Mouse (Mus musculus) kidney, adult 10 weeks (tissue): ENCODE data around the gene Ganab. TPM values are rescaled to one million over a fixed set of nuclear protein-coding genes. Genes with fewer than 3 reads are reported as not detected.

ENCODE experiments used
- polyA plus RNA-seq: library from polyadenylated mRNA; stranded (reverse); fragments of 350-450 nt; fragmentation: Illumina TruSeq; extraction: RNeasy Lipid Tissue Mini Kit (QIAGEN cat#74804); gene quantifications from one replicate; pipeline ENCODE4 v1.2.3, GENCODE M21; 2014; ENCODE audit warnings: low read depth, low replicate concordance

Gene Ganab
- 80.0 TPM for polyA plus RNA-seq

DNA sequence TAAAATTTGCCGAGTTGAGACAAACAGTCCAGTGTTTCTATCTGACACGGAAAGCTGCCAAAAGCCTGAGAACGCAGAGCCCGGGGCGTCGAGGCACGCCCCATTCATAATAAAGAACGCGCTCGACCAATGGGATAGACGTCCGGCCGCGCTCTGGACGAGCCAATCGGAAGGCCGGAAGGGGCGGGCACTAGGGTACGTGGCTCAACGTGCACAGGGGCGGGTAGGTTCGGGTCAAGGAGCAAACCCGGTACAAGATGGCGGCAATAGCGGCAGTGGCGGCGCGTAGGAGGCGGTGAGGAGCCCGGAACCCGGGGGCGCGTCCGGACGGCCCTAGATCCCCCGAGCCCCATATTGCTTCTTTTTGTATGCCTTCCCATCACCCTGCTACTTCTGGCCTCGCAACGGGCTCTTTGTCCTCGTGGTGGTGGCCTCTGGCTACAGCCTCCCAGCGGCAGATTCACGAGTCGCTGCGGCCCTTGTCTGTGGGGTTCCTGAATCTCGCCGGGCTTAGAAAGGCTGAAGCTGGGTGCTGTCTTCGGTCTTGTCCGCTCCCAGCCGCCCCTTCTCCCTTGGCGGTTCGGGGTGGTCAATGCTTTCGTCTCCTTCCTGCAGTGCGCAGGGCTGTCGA lies at the start of gene Ganab:
Ganab (plus strand) TSS at position 207 of the 631 bp plus-strand sequence.

GRCm38 (mm10) chr19:8850402-8850901 lies 47.4 kb upstream of the Ganab start, which contains the start of gene Lrrn4cl:
Lrrn4cl (plus strand) TSS chr19:8850768.

GRCm38 (mm10) chr19:8871267-8872186 lies 26.3 kb upstream of the Ganab start, which contains the start of gene Ubxn1:
Ubxn1 (plus strand) TSS chr19:8871496.

GRCm38 (mm10) chr19:8880311-8881033 lies 17.4 kb upstream of the Ganab start, which contains the start of gene Uqcc3:
Uqcc3 (minus strand) TSS chr19:8880923.

GRCm38 (mm10) chr19:8883616-8884015 lies 14.3 kb upstream of the Ganab start, which contains the start of the genes Lbhd1 and Gm49403:
Lbhd1 (plus strand) TSS chr19:8883732.
Gm49403 (plus strand) TSS chr19:8883930.

DNA sequence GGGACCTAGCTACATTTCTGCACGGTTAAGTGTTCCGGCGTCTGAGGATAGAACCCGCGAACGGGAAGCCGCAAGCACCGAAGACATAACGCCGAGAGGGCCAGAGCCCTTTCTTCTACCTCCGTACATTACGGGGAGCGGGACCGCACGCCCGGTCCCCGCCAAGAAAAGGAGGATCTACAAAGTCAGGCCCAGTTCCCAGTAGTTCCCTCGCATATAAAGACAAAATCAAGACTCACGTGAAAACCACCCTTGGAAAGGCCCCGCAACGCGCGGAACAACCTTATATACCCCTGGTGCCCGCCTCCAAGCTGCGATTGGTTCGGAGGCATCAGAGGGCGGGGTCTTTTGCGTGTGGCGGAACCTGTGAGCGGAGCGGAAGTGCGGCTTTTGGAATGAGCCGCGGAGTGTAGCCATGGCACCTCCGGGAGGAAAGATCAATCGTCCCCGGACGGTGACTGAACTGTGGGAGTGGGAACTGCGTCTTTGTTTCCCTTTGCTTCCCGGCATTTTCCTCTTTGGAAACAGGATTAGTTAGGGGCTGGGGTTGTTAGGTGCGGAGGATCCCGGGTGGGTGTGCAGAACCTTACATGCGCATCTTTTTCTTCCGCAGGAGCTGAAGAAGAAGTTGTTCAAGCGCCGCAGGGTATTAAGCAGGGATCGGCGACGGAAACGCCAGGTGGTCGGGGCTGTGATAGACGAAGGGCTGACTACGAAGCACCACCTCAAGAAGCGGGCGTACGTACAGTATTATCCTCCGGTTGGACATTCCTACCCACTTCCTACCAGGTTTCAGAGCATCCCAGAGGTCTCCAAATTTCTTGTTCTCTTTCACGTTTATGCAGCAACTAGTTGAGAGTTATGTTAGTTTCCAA lies 9.1 kb upstream of the Ganab start, which contains the start of the genes 1810009A15Rik and Gm49416:
1810009A15Rik (plus strand) TSS at position 343 of the 875 bp plus-strand sequence.
Gm49416 (plus strand) TSS at position 416 of the 875 bp plus-strand sequence.

GRCm38 (mm10) chr19:8892829-8893766 lies 4.8 kb upstream of the Ganab start, which contains the start of gene Ints5:
Ints5 (plus strand) TSS chr19:8893005.

GRCm38 (mm10) chr19:8920073-8920736 lies 22.3 kb downstream of the Ganab start, which contains the start of gene B3gat3:
B3gat3 (plus strand) TSS chr19:8920374.

GRCm38 (mm10) chr19:8929224-8930088 lies 31.6 kb downstream of the Ganab start, which contains the start of the genes Rom1 and Eml3:
Rom1 (minus strand) TSS chr19:8929356.
Eml3 (plus strand) TSS chr19:8929552.

GRCm38 (mm10) chr19:8941515-8942217 lies 43.8 kb downstream of the Ganab start, which contains the start of gene Mta2:
Mta2 (plus strand) TSS chr19:8941875.

DNA sequence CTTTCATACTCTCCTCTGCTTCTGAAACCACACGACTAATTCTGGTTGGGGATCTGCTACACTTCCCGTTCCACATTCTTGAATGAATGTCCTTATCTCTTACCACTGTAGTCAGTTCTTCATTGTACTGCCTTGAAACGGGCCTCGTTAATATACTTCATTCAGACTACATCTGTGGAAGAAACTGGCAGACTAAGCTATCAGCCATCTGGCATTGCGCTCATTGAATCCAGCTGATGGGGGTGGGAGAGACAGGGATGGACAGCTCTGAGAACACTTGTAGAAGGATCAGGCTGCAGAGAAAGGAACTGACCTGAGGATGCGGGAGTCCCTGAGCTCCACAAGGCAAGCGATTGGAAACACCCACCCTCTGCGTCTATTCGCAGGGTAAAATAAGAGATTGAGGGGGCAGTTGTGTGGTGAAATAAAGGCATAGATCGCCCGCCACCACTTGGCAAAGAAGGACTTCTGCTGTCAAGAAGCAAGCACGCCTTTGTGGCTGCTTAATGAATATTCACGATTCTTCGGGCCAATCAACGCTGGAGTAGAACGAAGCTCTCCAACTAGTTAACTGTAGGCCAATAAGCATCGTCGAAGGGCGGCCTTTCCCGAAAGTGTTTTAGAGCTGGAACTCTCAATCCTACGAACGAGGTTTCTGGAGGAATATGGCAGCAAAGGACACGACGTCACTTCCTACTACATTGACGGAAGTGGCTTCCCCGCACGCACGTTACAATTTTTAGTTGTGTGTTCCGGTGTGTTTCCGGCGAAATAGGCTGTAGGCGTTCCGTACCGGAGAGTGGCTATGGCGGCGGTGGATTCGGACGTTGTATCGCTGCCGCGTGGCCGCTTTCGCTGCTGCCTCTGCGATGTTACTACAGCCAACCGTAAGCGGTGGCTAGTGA lies 55.5 kb downstream of the Ganab start, which contains the start of gene Tut1:
Tut1 (plus strand) TSS at position 713 of the 905 bp plus-strand sequence.

Other genes with a start within 250 kb of the Ganab start
- not detected for gene Chrm1, start 234.3 kb upstream of the Ganab start, polyA plus RNA-seq
- gene Slc3a2, start 174.7 kb upstream of the Ganab start, polyA plus RNA-seq = 283 TPM
- gene Wdr74, start 162.2 kb upstream of the Ganab start, polyA plus RNA-seq = 6.9 TPM
- not detected for gene 1700092M07Rik, start 157.4 kb upstream of the Ganab start, polyA plus RNA-seq
- 39.9 TPM for gene Stx5a, start 156.7 kb upstream of the Ganab start, polyA plus RNA-seq
- 50.7 TPM for gene Nxf1, start 141.0 kb upstream of the Ganab start, polyA plus RNA-seq
- 44.7 TPM for gene Tmem223, start 127.1 kb upstream of the Ganab start, polyA plus RNA-seq
- 44.0 TPM for gene Tmem179b, start 123.6 kb upstream of the Ganab start, polyA plus RNA-seq
- 0.77 TPM for gene Taf6l, start 111.7 kb upstream of the Ganab start, polyA plus RNA-seq
- gene Polr2g, start 99.5 kb upstream of the Ganab start, polyA plus RNA-seq = 71.4 TPM
- gene Zbtb3, start 95.5 kb upstream of the Ganab start, polyA plus RNA-seq = 0.28 TPM
- gene Ttc9c, start 78.7 kb upstream of the Ganab start, polyA plus RNA-seq = 58.2 TPM
- gene Hnrnpul2, start 78.1 kb upstream of the Ganab start, polyA plus RNA-seq = 109 TPM
- not detected for gene AC129217.1, start 68.3 kb upstream of the Ganab start, polyA plus RNA-seq
- 21.8 TPM for gene Bscl2, start 60.6 kb upstream of the Ganab start, polyA plus RNA-seq
- not detected for gene Gng3, start 58.9 kb upstream of the Ganab start, polyA plus RNA-seq
- gene Lrrn4cl, start 47.3 kb upstream of the Ganab start, polyA plus RNA-seq = 0.69 TPM
- 17.7 TPM for gene Ubxn1, start 26.6 kb upstream of the Ganab start, polyA plus RNA-seq
- gene Uqcc3, start 17.1 kb upstream of the Ganab start, polyA plus RNA-seq = 6.6 TPM
- 56.4 TPM for gene Lbhd1, start 14.3 kb upstream of the Ganab start, polyA plus RNA-seq
- not detected for gene Gm49403, start 14.1 kb upstream of the Ganab start, polyA plus RNA-seq
- gene 1810009A15Rik, start 9.2 kb upstream of the Ganab start, polyA plus RNA-seq = 17.3 TPM
- gene Gm49416, start 9.1 kb upstream of the Ganab start, polyA plus RNA-seq = not detected
- gene Ints5, start 5.1 kb upstream of the Ganab start, polyA plus RNA-seq = 0.32 TPM
- gene B3gat3, start 22.3 kb downstream of the Ganab start, polyA plus RNA-seq = 5.2 TPM
- 0.40 TPM for gene Rom1, start 31.3 kb downstream of the Ganab start, polyA plus RNA-seq
- 2.1 TPM for gene Eml3, start 31.5 kb downstream of the Ganab start, polyA plus RNA-seq
- gene Mta2, start 43.8 kb downstream of the Ganab start, polyA plus RNA-seq = 47.2 TPM
- gene Tut1, start 55.8 kb downstream of the Ganab start, polyA plus RNA-seq = 2.3 TPM
- 56.6 TPM for gene Eef1g, start 69.0 kb downstream of the Ganab start, polyA plus RNA-seq
- 25.5 TPM for gene Ahnak, start 91.2 kb downstream of the Ganab start, polyA plus RNA-seq
- not detected for gene Scgb1a1, start 189.9 kb downstream of the Ganab start, polyA plus RNA-seq
- gene Asrgl1, start 237.6 kb downstream of the Ganab start, polyA plus RNA-seq = 10.5 TPM